12 mouse cellular contexts compared by ENCODE assay signal in the genomic region with DNA sequence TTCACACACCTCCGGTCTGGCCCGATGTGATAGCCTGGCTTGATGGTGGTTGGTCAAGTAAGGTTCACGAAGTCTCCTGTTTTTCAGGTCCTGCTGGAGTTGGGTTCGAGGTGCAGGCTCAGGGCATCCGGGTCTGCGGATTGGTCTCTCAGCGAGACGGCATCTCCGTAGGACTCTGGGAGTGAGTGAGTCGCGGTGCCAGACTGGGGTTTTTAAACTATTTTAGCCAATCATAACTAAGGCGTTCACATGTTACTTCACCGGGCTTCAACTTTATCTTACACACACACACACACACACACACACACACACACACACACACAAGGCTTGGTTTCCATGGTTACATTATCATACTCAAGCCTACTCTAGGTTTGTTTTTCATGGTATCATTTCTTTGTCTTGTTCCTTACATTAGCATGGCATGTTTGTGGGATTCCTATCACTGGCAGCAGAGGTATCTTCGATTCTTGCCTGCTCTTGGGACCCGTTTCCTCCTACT. TPM values are rescaled to one million over a fixed set of nuclear protein-coding genes. Genes with fewer than 3 reads are reported as not detected.
A peak's percentile ranks its signal among the peaks of the same experiment; 100 is the strongest.
DNase-seq lines count a peak whose midpoint lies in the region; ATAC-seq and TF ChIP-seq lines count a peak whose summit lies in the region.
"Had no signal": no experiment of that assay in that cellular context is flagged by ENCODE, and none has a peak within 500 bp of the region (broad histone marks: within the 10 kb centered on the region; RNA-seq: fewer than 3 reads in every experiment).

No protein-coding gene starts in this region.

- TF ChIP-seq RAD21 in MEL (IDR thresholded peaks at IDR 0.05; ENCODE audit: low read depth, low read length) = no peak

- TF ChIP-seq POLR2A in MEL (IDR thresholded peaks at IDR 0.05; ENCODE audit: control insufficient read depth in 1 of 2, insufficient read depth in 1 of 2, low read depth in 1 of 2, low read length in 2 of 2, poor library complexity in 1 of 2) = peak; percentile 36 to 44; a peak in 1 of 4 replicates

- H3K4me1 ChIP-seq in heart, embryonic 10.5 days = peaks cover 22% of the 10 kb centered on the region
- peaks cover 0 to 11% of the 10 kb centered on the region in 2 experiments; a peak in 2 of 4 replicates for H3K4me1 ChIP-seq in MEL (ENCODE audit: control insufficient read depth in 1 of 2, insufficient read depth in 2 of 2, low read length in 2 of 2)
- H3K4me1 ChIP-seq in liver, embryonic 16.5 days (ENCODE audit: control insufficient read depth, low read depth, low read length) = peaks cover 34% of the 10 kb centered on the region

- H3K36me3 ChIP-seq in heart, embryonic 10.5 days = no peaks in the 10 kb centered on the region
- peaks cover 0 to 8% of the 10 kb centered on the region in 2 experiments; a peak in 2 of 4 replicates for H3K36me3 ChIP-seq in MEL (ENCODE audit: control insufficient read depth in 1 of 2, insufficient read depth in 2 of 2, low read length in 2 of 2)
- H3K36me3 ChIP-seq in liver, embryonic 16.5 days (ENCODE audit: control insufficient read depth, insufficient read depth) = no peaks in the 10 kb centered on the region
- H3K36me3 ChIP-seq: embryonic facial prominence, embryonic 13.5 days; forebrain, embryonic 15.5 days had no signal

- peak; percentile 30 for ATAC-seq in common myeloid progenitor, adult 5-6 weeks (replicated peaks; ENCODE audit: low read depth, poor library complexity, severe bottlenecking)
- ATAC-seq in liver, embryonic 16.5 days (ENCODE audit: low read depth) = peak; percentile 79
- ATAC-seq: forebrain, embryonic 15.5 days had no signal

- peak overlapping the region; percentile 79 for H3K9ac ChIP-seq in MEL (ENCODE audit: control insufficient read depth, low read depth, low read length, poor library complexity, severe bottlenecking)
- H3K9ac ChIP-seq in liver, embryonic 16.5 days (ENCODE audit: low read depth, low read length) = peak overlapping the region; percentile 84
- H3K9ac ChIP-seq: forebrain, embryonic 15.5 days had no signal

- 83% methylated on average over 15 of the region's 15 CpGs for WGBS in heart, embryonic 10.5 days
- WGBS in liver, embryonic 16.5 days (ENCODE audit: insufficient replicate concordance) = 36% methylated on average over 15 of the region's 15 CpGs

- intact Hi-C loops in heart, postnatal 14 days (cut with DNase I) = loop anchor here (5.0 kb wide), 1 partner anchor 33 kb away; no protein-coding TSS in a partner anchor

- peak; percentile 68 to 84; a peak in 3 of 4 replicates for TF ChIP-seq EP300 in MEL (IDR thresholded peaks at IDR 0.05; ENCODE audit: low read depth in 1 of 2, low read length in 2 of 2)

- H3K79me2 ChIP-seq in MEL (ENCODE audit: control insufficient read depth, insufficient read depth, low read length, poor library complexity) = peaks cover 2% of the 10 kb centered on the region; the same call in 1 of the 2 replicates

- DNase-seq in heart, embryonic 10.5 days (ENCODE audit: low spot score) = peak; percentile 84
- DNase-seq in heart, postnatal 14 days = no peak
- peak; percentile 90 for DNase-seq in MEL (ENCODE audit: low read depth, low spot score)
- DNase-seq in layer of hippocampus, postnatal 36 days = no peak
- DNase-seq in kidney, postnatal 14 days = no peak
- no peak for DNase-seq in gastrocnemius, postnatal 4 days (ENCODE audit: low spot score in 2 of 2)
- DNase-seq: adrenal gland, postnatal 10 days; cerebellum, postnatal 36 days had no signal

- H3K4me2 ChIP-seq in liver, embryonic 16.5 days (ENCODE audit: low read depth, low read length) = peak overlapping the region; percentile 79
- H3K4me2 ChIP-seq: forebrain, embryonic 15.5 days had no signal

- H3K27me3 ChIP-seq in heart, embryonic 10.5 days (ENCODE audit: insufficient read depth, poor library complexity, severe bottlenecking) = no peaks in the 10 kb centered on the region
- no peaks in the 10 kb centered on the region for H3K27me3 ChIP-seq in MEL (ENCODE audit: control insufficient read depth in 1 of 2, insufficient read depth in 2 of 2, low read length in 2 of 2)
- no peaks in the 10 kb centered on the region for H3K27me3 ChIP-seq in liver, embryonic 16.5 days (ENCODE audit: control insufficient read depth, insufficient read depth, low read depth, low read length)
- H3K27me3 ChIP-seq: embryonic facial prominence, embryonic 13.5 days; forebrain, embryonic 15.5 days had no signal

- no peaks in the 10 kb centered on the region for H3K9me3 ChIP-seq in heart, embryonic 10.5 days
- H3K9me3 ChIP-seq in MEL (replicated peaks; ENCODE audit: insufficient read depth, low read length) = no peaks in the 10 kb centered on the region
- no peaks in the 10 kb centered on the region for H3K9me3 ChIP-seq in liver, embryonic 16.5 days (replicated peaks; ENCODE audit: control insufficient read depth, low read length)
- H3K9me3 ChIP-seq: embryonic facial prominence, embryonic 13.5 days; forebrain, embryonic 15.5 days had no signal

- no peak for TF ChIP-seq CTCF in MEL (IDR thresholded peaks at IDR 0.05 in 2 of 3, conservative IDR thresholded peaks at IDR 0.05 in 1 of 3; ENCODE audit: control insufficient read depth in 1 of 3, insufficient read depth in 1 of 3, low read depth in 2 of 3, low read length in 3 of 3, poor library complexity in 1 of 3, severe bottlenecking in 1 of 3)

- peak overlapping the region; percentile 70; the same call in 1 of the 2 replicates for H3K4me3 ChIP-seq in heart, embryonic 10.5 days
- H3K4me3 ChIP-seq in MEL (ENCODE audit: control insufficient read depth in 1 of 2, insufficient read depth in 1 of 2, low read depth in 2 of 2, low read length in 2 of 2) = peak overlapping the region; percentile 81 to 91
- peak overlapping the region; percentile 81 for H3K4me3 ChIP-seq in liver, embryonic 16.5 days (ENCODE audit: low read depth, low read length)
- H3K4me3 ChIP-seq: embryonic facial prominence, embryonic 13.5 days; forebrain, embryonic 15.5 days had no signal

- H3K27ac ChIP-seq in heart, embryonic 10.5 days = peak overlapping the region; percentile 93; the same call in 1 of the 2 replicates
- peak overlapping the region; percentile 78 for H3K27ac ChIP-seq in MEL (ENCODE audit: control insufficient read depth, low read depth, low read length)
- peak overlapping the region; percentile 93 for H3K27ac ChIP-seq in liver, embryonic 16.5 days (ENCODE audit: low read length)
- H3K27ac ChIP-seq: embryonic facial prominence, embryonic 13.5 days; forebrain, embryonic 15.5 days had no signal

TF ChIP-seq in MEL, 35 proteins besides CTCF, POLR2A, EP300 and RAD21 (continues in another document):
- TF ChIP-seq E2F4 (IDR thresholded peaks at IDR 0.05; ENCODE audit: borderline replicate concordance, low read depth, low read length) = no peak
- peak; percentile 91 for TF ChIP-seq SIN3A (IDR thresholded peaks at IDR 0.05; ENCODE audit: low read length)
- TF ChIP-seq TBP (IDR thresholded peaks at IDR 0.05; ENCODE audit: low read depth, low read length) = peak; percentile 68
- no peak for TF ChIP-seq MEF2A (IDR thresholded peaks at IDR 0.05; ENCODE audit: extremely low read depth, insufficient replicate concordance, low read depth, low read length, poor library complexity, severe bottlenecking)
- TF ChIP-seq GATA1 (IDR thresholded peaks at IDR 0.05; ENCODE audit: low read depth, low read length) = peak; percentile 87
- TF ChIP-seq HCFC1 (IDR thresholded peaks at IDR 0.05; ENCODE audit: low read depth, low read length) = no peak
- TF ChIP-seq CHD1 (IDR thresholded peaks at IDR 0.05; ENCODE audit: low read depth, low read length) = no peak
- TF ChIP-seq SMC3 (IDR thresholded peaks at IDR 0.05; ENCODE audit: low read depth, low read length) = no peak
- no peak for TF ChIP-seq CHD2 (IDR thresholded peaks at IDR 0.05; ENCODE audit: low read length)
- peak; percentile 40; the same call in 1 of the 2 replicates for TF ChIP-seq MYC (IDR thresholded peaks at IDR 0.05; ENCODE audit: low read depth, low read length)
- TF ChIP-seq MAX (IDR thresholded peaks at IDR 0.05; ENCODE audit: low read length) = 0 out of 2 replicates have a peak, but pooled peaks have one; percentile 40
- no peak for TF ChIP-seq POLR2AphosphoS2 (IDR thresholded peaks at IDR 0.05; ENCODE audit: low read length)
- no peak for TF ChIP-seq ELF1 (IDR thresholded peaks at IDR 0.05; ENCODE audit: low read depth, low read length)
- TF ChIP-seq ZNF384 (IDR thresholded peaks at IDR 0.05; ENCODE audit: low read depth, low read length) = no peak
- TF ChIP-seq USF1 (IDR thresholded peaks at IDR 0.05; ENCODE audit: low read depth, low read length) = no peak
- TF ChIP-seq MXI1 (IDR thresholded peaks at IDR 0.05; ENCODE audit: low read depth, low read length) = peak; percentile 45; the same call in 1 of the 2 replicates
- peak; percentile 69 for TF ChIP-seq TCF12 (IDR thresholded peaks at IDR 0.05; ENCODE audit: low read depth, low read length)
- TF ChIP-seq NRF1 (IDR thresholded peaks at IDR 0.05; ENCODE audit: insufficient read depth, low read depth, low read length, poor library complexity, severe bottlenecking) = no peak
- no peak for TF ChIP-seq UBTF (IDR thresholded peaks at IDR 0.05; ENCODE audit: borderline replicate concordance, insufficient read depth, low read depth, low read length)
- TF ChIP-seq JUND (IDR thresholded peaks at IDR 0.05; ENCODE audit: low read depth, low read length) = no peak
- no peak for TF ChIP-seq USF2 (IDR thresholded peaks at IDR 0.05; ENCODE audit: borderline replicate concordance in 1 of 2, insufficient read depth in 1 of 2, low read depth in 1 of 2, low read length in 2 of 2)
- peak; percentile 65 for TF ChIP-seq TAL1 (IDR thresholded peaks at IDR 0.05; ENCODE audit: low read length)
- TF ChIP-seq KAT2A (conservative IDR thresholded peaks at IDR 0.05; ENCODE audit: low read depth, low read length) = no peak
- no peak for TF ChIP-seq ZC3H11A (IDR thresholded peaks at IDR 0.05; ENCODE audit: low read depth, low read length)
- no peak for TF ChIP-seq POLR2AphosphoS5 (IDR thresholded peaks at IDR 0.05; ENCODE audit: borderline replicate concordance, low read depth, low read length)
- 0 out of 2 replicates have a peak, but pooled peaks have one; percentile 33 for TF ChIP-seq ZMIZ1 (IDR thresholded peaks at IDR 0.05; ENCODE audit: low read depth, low read length)

RNA-seq across cellular contexts. Expression of gene Akap7, which starts 8.6 kb away (rescaled TPM):
- polyA plus RNA-seq in heart, embryonic 10.5 days (2016; fragmentation: Nextera tagmentation; extraction: Ambion mirVana) = 18.4 and 24.6 TPM in 2 replicates
- 10 to 100 TPM; 47.5 to 60.7 TPM for total RNA-seq in heart, postnatal 14 days (2021)
- 1.9 and 2.9 TPM in 2 replicates for total RNA-seq in MEL (2012; rRNA removed)
- 1 to 10 TPM in 1 of 2 experiments, not detected in 1; 7.7 TPM for polyA plus RNA-seq in MEL (2012; ENCODE audit: insufficient read depth in 1 of 2, insufficient read length in 2 of 2, low read depth in 1 of 2, low replicate concordance in 2 of 2, missing spikeins in 1 of 2)
- 24.2 and 32.4 TPM in 2 replicates for total RNA-seq in common myeloid progenitor, adult 5-6 weeks (2017)
- 19.0 and 20.3 TPM in 2 replicates for polyA plus RNA-seq in liver, embryonic 16.5 days (2015; fragmentation: Nextera tagmentation; extraction: Ambion mirVana)
- 10 to 100 TPM; 53.2 to 53.5 TPM for total RNA-seq in layer of hippocampus, postnatal 36 days (2021)
- 10 to 100 TPM; 45.7 to 50.9 TPM for total RNA-seq in gastrocnemius, postnatal 4 days (2021)

Comparison
In these comparisons a context has a peak if more than half of its experiments do, and no peak if none do; other contexts are left out.
1. DNase-seq: peak in heart, embryonic 10.5 days (single experiment) and MEL (single experiment); none in heart, postnatal 14 days (0 of 2), layer of hippocampus, postnatal 36 days (0 of 2), kidney, postnatal 14 days (single experiment) and gastrocnemius, postnatal 4 days (0 of 2).
2. Peak in every context shown above with its lines, with median percentiles within 50 percentile points of each other: H3K27ac ChIP-seq and H3K4me3 ChIP-seq.